Mouse (Mus musculus): ENCODE data around the gene Atp4a.
A peak's percentile ranks its signal among the peaks of the same experiment; 100 is the strongest.

Atp4a gene

DNA sequence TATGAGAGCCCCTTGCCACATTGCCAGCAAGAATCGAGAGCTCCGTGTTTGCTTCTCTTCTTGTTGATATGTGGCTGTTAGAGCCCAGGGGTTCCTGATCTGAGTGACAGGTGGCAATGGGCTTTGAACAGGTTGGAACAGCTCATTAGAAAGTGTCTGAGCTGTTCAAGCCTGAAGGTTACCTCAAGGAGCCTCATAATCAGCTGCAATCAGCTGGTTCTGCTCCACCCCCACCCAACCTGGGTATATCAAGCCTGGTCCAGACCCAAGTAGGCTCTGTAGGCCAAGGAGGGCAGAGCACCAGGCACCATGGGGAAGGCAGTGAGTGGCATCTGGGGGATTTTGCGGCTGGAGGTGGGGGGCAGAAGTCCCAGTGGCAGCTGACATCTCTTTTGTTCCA is at the start of gene Atp4a:
TSS of gene Atp4a (plus strand) at position 268 of the 400 bp plus-strand sequence.
- no peak for DNase-seq

DNA sequence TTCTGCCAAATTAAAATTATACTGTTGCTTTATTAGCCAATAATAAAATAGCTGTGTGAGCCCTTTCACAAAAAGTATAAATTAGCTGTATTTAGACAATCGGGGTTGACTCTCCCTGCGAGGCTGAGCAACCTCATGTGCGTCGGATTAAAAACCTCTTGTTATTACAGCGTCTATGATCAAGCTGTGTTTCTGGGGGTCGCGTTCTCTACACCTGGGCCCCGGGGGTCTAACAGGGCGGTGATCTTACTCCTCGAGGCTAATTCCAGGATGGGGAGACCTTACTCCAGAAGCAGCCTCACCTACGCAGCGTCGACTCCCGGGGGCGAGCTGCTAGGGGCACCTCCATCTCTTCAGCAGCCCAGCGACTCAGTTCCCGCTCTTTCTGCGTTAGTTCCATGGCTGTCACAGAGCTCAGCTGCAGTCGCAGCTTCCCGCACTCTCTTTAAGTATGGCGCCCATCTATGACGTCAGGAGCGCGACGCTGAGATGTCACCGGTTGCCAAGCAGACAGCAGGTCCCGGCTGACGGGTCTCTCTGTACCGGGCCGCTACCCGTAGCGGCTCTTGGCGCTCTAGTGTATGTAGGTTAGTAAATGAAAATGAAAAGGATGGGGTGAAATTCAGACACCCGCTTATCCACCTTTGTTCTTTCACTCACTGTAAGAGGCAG is 47.3 kb upstream of the Atp4a start, which contains the start of gene Haus5:
TSS of gene Haus5 (minus strand) at position 466 of the 672 bp plus-strand sequence.
- peak; percentile 95 to 96 for DNase-seq

DNA sequence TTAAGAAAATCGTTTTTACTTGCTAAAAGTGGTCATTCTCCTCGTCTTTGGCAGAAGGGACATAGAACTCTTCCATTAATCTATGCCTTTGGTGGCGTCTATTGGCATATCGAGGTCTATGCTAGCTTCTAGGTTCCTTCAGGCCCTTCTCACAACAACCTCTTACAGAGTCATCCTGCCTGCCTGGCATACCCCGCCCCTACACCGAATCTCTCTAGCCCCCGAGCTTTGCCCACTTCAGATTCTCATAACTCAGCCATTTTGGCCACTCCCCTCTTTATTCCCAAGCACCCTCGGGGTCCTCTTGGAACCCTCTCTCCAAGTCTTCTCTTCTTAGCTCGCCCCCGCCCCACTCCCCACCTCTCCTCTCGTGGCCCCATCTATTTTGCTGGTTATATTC is 46.7 kb upstream of the Atp4a start:
- DNase-seq, result peak; percentile 45 to 52

DNA sequence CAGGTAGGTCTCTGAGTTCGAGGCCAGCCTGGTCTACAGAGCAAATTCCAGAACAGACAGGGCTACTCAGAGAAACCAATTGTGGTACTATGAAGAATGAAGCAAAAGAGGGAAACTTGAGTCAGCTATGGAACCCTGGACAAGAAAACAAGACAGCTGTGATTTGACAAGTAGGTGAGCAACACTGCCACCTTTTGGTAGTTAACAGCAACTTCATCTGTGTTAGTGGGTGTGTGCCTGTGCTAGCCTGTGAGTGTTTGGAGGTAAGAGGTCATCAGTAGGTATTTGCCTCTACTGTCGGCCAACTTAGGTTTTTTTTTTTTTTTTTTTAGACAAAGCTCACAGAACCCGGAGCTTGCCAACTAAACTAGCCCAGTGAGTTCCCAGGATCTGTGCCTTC is 42.8 kb upstream of the Atp4a start:
- DNase-seq, result no peak

DNA sequence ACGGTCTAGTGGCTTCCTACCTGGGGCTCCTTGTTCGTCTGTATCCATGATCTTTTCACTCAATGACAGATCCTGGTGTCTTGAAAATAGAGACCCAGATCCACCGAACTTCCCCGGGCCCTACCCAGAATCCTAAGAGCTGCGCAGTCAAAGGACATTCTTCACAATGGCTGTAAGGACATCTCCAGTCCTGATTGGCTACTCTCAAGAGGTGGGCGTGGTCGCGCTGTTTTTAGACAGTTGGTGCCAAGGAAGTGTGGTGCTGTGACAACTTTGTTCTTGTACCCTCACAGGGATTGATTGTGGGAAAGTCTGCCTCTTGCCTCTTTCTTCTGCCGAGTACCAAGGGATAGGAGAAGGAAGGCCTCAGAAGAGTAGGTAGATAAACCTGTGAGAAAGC is 40.5 kb upstream of the Atp4a start, which contains the start of gene Pmis2:
TSS of gene Pmis2 (minus strand) at position 126 of the 400 bp plus-strand sequence.
- DNase-seq, result no peak

DNA sequence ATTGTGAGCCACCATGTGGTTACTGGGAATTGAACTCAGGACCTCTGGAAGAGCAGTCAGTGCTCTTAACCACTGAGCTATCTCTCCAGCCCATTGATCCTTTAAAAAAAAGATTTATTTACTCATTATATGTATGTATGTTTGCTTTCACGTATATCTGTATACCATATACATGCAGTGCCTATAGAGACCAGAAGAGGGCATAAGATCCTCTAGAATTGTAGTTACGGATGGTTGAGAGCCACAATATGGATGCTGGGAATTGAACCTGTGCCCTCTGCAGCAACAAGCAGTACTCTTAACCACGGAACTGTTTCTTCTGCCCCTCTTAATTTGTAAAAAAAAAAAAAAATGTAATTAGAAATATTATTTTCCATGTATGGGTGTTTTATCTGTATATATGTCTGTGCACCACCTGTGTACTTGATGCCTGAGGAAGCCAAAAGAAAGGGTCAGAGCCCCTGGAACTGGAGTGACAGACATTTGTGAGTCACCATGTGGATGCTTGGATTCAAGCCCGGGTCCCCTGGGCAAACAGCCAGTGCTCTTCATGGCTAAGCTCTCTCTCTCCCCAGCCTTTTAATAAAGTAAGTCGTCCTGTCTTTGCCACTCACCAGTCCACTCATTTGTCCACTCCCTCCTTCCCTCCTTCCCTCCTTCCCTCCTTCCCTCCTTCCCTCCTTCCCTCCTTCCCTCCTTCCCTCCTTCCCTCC is 33.6 kb upstream of the Atp4a start:
- DNase-seq, result peak; percentile 81 to 85

DNA sequence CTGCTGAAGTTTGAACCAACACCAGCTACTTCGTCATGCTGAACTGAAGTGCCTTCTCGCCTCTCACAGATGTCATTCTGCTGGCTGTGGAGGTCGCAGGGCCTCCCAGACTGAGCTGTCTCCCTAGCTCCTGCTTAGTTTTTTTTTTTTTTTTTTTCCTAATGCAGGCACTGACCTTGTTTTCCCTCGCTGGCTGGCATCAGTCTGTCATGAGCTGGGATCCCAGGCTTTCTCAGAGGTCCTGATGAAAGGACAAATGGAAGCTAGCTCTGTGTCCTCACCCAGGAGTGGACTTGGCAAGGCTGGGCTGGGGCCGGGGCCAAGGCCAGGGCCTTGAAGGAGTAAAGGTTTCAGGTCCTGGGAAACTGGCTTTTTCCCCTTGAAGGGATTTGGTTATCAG is 30.1 kb upstream of the Atp4a start:
- DNase-seq, result no peak

DNA sequence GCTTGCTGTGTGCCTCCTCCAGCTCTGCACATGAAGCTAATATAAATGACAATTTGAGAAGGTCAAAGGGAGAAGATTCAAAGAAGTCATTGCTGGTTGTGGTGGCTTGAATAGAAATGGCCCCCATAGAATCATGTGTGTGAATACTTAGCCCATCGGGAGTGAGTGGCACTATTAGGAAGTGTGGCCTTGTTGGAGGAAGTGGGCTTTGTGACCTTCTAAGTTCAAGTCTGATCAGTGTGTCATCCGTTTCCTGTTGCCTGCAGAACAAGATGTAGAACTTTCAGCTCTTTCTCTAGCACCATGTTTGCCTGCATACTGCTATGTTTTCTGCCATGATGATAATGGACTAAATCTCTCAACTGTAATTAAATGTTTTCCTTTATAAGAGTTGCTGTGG is 28.6 kb upstream of the Atp4a start:
- DNase-seq, result no peak

DNA sequence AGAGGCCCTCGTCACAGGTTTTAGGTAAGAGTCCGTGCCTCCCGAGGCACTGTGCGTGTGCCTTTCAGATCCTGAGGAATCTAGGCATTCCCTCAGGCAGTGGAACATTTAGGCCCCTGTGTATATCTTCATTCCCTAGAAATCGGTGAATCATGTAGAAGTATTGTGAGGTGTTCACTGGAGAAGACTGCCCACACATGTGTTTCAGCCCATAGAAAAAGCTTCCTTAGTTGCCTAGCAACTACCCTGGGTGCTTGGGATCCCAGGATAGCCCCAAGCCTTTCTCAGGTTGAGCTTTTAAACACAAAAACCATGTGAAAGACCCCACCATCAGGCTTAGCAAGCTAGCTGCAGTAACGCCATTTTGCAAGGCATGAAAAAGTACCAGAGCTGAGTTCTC is 23.7 kb upstream of the Atp4a start:
- DNase-seq, result no peak

DNA sequence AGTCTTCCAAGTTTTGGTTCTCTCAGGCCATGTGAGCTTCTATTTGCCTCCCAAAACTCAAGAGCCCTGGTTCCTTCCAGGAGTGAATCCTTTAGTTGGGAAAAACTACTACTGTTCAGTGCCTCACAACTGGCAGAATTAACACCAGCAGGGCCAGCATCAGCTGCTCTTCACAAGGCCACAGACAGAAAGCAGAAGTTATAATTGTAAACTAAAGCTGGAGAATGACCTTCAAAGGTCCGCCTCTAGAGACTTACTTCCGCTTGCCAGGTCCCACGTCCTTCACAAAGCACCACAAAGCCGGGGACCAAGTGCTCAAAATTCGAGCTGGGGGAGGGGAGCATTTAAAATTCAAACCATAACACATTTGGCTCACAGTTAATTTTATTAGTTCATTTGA is 13.9 kb upstream of the Atp4a start:
- no peak for DNase-seq

DNA sequence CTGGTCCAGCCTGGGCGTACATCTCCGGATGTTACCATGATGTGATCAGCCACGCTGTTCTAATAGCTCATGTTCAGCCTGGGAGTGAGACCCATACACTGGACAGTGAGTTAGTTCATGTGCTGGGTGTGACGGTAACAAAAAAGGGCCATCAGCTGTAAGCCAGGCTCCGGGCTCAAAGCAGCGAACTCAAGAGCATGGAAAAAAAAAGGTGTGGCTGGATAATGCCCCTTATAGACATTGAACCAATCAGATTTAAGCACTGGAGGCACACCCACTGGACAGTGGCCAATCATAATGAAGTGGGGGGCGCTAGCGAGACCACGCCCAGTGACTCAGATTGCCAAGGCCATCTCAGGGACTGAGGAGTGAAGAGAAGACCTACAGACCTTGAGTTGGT is 13.4 kb upstream of the Atp4a start, which contains the start of gene 2200002J24Rik:
TSS of gene 2200002J24Rik (plus strand) at position 338 of the 400 bp plus-strand sequence.
- DNase-seq, result no peak

DNA sequence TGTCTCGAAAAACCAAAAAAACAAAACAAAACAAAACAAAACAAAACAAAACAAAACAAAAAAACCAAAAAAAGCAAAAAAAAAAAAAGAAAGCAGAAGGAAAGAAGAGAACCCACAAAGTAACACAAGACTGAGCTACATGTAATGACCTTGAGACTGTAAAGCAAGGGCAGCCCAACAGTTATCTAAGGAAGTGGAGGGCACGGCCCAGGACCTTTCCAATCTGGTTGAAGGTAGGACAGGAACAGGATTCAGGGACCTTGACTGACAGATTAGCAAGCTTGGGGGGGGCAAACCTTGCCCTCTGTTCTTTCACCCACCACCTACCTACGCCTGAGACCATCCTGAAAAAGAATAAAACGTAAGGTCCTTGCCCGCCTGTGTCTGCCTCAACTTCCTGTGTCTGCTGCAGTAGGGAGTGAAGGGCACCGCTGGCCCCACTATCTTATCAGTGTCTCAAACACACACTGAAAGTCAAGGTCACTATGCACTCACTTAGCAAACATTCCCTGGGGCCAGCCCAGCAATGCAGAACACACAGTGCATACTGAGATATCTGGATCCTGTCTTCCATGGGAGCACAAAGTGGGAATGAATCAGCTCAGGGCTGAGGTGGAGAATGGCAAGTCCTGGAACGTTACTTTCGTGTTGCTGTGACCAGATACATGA is 5.7 kb upstream of the Atp4a start:
- no peak for DNase-seq

DNA sequence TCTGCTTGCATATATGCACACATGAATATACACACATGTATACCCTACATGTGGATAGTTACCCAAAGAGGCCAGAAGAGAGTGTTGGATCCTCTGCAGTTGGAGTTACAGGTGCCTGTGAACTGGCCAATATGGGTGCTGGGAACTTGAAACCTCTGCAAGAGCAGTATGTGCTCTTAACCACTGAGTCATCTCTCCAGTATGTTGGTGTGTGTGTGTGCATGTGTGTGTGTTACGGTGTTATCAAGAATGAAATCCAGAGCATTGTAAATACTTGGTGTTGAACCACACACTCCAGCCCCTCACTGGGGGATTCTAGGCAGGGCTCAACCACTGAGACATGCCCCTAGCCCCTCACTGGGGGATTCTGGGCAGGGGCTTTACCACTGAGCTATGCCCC is 4.6 kb upstream of the Atp4a start:
- no peak for DNase-seq

DNA sequence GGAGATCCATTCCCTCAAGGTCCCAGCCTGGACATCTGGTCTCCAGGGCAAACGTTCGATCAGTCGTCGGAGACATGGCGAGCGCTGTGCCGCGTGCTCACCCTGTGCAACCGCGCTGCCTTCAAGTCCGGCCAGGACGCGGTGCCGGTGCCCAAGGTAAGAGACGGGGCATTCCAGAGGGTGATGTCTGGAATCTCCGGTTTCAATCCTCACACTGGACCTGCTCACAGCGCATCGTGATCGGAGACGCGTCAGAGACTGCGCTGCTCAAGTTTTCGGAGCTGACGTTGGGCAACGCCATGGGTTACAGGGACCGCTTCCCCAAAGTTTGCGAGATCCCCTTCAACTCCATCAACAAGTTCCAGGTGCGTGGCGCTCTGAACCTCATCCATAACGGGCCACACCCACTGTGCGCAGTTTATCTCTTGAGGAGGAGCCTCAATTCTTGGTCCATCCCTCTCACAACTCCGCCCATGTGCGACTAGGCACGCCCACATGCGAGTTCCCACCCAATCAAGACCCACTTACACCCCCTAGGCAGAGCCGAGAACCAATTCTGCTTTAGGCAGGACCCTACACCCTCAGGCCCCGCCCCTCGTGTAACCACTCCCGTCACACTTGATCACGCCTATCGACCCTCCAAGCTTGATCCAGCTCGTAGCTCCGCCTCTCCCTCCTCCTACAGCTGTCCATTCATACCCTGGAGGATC is 5.2 kb downstream of the Atp4a start:
- peak; percentile 49 to 59 for DNase-seq

DNA sequence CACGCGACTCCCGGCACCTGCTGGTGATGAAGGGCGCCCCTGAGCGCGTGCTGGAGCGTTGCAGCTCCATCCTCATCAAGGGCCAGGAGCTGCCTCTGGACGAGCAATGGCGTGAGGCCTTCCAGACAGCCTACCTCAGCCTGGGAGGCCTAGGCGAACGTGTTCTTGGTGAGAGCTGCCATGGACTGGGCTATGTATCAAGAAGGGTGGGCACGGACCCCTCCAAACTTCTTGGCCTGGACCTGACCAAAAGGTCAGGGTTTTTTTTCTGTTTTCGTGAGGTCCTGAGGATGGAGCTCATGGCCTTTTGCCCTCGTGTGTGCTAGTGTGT is 5.7 kb downstream of the Atp4a start:
- no peak for DNase-seq

DNA sequence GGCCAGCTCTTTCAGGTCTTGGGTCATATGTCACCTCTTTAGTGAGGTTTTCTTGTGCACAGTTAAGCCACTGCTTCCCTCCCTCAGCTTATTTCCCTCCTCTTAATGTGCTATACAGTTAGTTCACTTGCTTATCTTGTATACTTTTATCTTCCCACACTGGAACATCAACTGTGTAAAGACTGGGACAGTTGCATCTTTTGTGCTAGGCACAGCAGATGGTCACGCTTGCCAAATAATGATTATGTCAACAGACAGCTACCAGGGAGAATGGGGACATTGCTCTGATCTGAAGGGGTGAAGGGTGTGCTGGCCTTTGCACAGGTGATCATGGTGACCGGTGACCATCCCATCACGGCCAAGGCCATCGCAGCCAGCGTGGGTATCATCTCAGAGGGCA is 7.7 kb downstream of the Atp4a start:
- no peak for DNase-seq

DNA sequence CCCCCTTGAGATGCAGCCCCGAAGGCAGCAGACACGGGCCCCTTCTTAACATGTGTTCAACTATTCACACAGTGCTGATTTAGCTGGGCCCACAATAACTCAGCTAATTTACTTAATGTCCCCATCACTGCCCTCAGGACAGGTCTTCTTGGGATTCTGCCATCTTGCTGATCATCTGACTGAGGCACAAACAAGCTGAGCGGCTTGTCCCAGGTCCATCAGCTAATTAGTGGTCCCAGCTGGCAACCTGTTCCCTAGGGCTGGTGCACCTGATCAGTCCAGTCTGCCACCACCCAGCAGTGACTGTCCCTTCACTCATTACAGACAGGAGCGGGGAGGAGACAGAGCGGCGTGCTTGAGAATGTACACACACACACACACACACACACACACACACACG is 9.3 kb downstream of the Atp4a start:
- DNase-seq, result peak; percentile 46 to 63

DNA sequence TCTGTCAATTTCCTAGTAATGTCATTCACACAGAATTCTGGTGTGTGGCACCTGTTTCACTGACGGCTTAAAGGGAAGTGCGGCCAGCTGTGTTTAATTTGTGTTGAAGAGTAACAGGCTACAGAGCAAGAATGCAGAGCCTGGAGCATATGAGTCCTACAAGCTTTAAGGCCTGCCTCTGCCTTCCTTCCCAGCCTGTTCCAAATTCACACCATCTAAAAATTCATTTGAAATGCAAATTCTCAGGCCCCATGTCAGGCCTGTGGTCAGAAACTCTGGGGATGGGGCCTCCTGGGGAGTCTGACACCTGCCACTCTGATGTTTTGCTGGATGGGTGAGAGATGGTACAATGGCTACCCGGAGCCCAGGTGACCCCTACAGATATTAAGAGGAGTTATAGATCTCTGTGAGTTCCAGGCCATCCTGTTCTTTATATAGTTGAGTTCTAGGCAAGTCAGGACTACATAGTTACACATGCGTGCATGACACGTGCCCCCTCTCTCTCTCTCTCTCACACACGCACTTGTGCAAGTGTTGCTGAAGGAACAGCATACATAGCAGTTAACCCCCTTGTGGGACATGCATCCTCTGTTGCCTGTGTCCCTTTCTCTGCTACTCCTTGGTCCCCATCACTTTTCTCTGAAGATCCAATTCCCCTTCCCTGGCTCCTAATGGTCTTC is 11.4 kb downstream of the Atp4a start:
- no peak for DNase-seq

DNA sequence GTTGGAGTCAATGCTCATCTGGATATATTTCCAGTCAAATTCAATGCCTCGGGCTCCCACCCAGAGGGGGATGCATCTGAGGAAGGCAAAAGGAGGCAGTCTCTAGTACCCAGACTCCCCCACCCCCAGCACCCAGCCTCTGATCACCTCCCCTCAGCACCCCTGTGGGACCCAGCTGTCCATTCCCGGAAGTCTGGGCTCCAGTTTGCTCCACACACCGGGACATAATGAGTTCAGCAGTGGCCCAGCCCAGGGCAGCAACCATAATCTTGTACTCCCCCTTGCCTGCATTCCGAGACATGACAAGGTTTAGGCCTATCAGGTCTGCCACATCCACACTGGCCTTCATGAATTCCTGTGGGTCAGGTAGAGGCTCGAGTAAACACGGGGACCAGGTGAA is 16.2 kb downstream of the Atp4a start:
- DNase-seq, result no peak

DNA sequence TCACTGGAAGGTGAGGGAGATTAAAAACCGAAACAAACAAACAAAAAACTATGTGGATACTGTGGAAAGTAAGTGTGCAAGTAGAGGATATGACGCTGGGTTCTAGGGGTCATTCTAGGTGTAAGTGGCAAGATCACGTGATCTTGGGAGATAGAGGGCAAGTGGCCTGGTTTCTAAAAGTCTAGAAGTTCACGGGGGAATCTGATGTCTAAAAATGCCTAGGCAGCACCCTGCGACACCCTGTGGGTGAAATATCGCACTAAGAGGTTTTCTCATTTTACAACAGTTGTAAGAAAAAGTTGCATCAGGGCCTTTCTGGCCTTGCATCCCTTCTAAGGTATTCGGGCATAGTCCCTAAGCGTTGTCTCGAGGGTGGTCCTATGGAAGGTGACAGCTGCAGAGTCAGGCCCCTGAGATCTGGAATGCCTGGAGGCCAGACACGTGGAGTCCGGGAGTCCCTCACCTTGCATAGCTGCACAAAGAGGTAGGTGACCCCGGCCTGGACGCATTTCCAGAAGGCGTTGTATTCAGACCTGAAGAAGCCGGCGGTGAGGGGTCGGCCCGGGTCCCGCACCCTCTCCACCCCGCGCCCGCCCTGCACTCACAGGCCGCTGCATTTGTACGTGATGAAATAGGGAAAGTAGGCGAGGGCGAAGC is 16.9 kb downstream of the Atp4a start:
- DNase-seq, result no peak

DNA sequence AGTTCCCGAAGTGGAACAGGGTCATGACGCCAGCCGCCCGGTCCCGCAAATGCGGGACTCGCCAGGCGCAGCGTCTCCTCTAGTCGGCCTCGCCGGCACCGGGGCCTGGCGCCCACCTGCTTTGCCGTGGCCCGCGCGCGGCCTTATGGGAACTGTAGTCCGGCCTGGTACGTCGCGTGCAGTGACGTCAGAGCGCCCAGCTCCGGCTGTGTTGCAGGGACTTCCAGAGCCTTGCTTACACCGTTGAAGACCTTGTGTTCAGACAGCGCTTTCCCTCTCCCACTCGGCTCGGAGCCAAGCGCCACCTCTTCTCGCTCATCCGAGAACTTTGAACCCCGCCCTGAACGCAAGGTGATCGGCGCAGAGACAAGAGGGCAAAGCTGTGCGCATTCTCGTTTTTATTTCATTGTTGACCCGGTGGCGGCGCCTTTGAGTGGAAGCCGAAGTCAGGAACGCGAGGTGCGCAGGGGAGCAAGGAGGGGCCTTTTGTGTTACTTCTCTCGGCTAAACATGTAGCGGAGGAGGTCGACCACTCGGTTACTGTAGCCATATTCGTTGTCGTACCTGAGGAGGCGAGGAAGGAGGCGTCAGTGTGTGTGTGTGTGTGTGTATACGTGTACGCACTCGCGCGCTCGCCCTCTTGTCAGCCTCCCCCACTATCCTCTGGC is 17.5 kb downstream of the Atp4a start, which contains the start of gene Tmem147:
TSS of gene Tmem147 (minus strand) at position 145 of the 668 bp plus-strand sequence.
- DNase-seq, result peak; percentile 99

All from cerebellum, postnatal 14 days (tissue).